Mouse (Mus musculus) brain, embryonic 14.5 days (tissue): ENCODE data around the gene Trim44.

Source experiments
- CTCF ChIP-seq: fragments of 200-500 bp; IDR thresholded peaks from 2 replicates; pipeline ENCODE4 v1.5.1; 2012; ENCODE audit warnings: inconsistent platforms, mild to moderate bottlenecking, moderate library complexity, borderline replicate concordance; ENCODE audit not compliant: insufficient read depth, insufficient read length; ENCODE audit errors: extremely low read depth
- POLR2A ChIP-seq: fragments of 200-500 bp; IDR thresholded peaks from 2 replicates; pipeline ENCODE4 v1.6.1; 2012; ENCODE audit warnings: mild to moderate bottlenecking, inconsistent platforms, borderline replicate concordance; ENCODE audit not compliant: poor library complexity, insufficient read depth, insufficient read length, severe bottlenecking; ENCODE audit errors: extremely low read depth

GRCm38 (mm10) chr2:102450248-102450760, 42.7 kb upstream of the Trim44 start:
- TF ChIP-seq CTCF (no peak), POLR2A (peak; percentile 34; the same call in 1 of the 2 replicates)
